ENCODE assay signal across 8 mouse cellular contexts in the genomic region with DNA sequence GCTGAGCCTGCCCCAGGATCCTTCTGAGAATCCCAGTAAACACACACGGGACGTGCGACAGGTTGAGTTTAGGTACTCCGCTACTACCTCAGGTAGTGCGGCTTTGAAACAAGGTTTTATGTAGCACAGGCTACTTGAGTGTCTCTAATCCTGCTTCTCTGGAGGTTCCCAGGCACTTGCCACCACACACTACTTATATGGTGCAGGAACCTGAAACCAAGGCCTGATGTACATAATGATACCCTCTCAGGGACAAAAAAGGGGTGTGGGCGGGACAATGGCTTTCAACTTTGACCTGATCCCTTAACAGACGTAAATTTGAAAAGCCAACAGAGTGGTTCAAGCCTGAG. TPM values are rescaled to one million over a fixed set of nuclear protein-coding genes. Genes with fewer than 3 reads are reported as not detected.
DNase-seq lines count a peak whose midpoint lies in the region; ATAC-seq lines count a peak whose summit lies in the region.

No protein-coding gene starts in this region.

- ATAC-seq in forebrain, embryonic 12.5 days (ENCODE audit: low FRiP score): no peak
- ATAC-seq in liver, embryonic 11.5 days (replicated peaks; ENCODE audit: low FRiP score): peak; percentile 60; the same call in 1 of the 2 replicates
- ATAC-seq in stomach, embryonic 15.5 days (ENCODE audit: insufficient read depth, low FRiP score, low read depth): peak; percentile 62; the same call in 1 of the 2 replicates

- peak; percentile 6 for DNase-seq in retina, adult 2 months (ENCODE audit: low read depth, low spot score)
- no peak for DNase-seq in retina, postnatal 1 day
- no peak for DNase-seq in liver, embryonic 11.5 days (ENCODE audit: low spot score)
- DNase-seq in left cerebral cortex, adult 8-10 months (ENCODE audit: low spot score in 2 of 2): no peak
- DNase-seq in embryo, embryonic 9.5 days (ENCODE audit: extremely low spot score): no peak
- DNase-seq in layer of hippocampus, adult 18-20 months (ENCODE audit: low spot score in 2 of 2): no peak

- WGBS in forebrain, embryonic 12.5 days: 5% methylated on average over 7 of the region's 7 CpGs
- WGBS in liver, embryonic 11.5 days: 10% methylated on average over 7 of the region's 7 CpGs
- WGBS in stomach, embryonic 15.5 days: 4% methylated on average over 7 of the region's 7 CpGs

- H3K4me2 ChIP-seq in forebrain, embryonic 12.5 days: peak overlapping the region; percentile 92
- peak overlapping the region; percentile 99 for H3K4me2 ChIP-seq in liver, embryonic 11.5 days
- peak overlapping the region; percentile 99 for H3K4me2 ChIP-seq in stomach, embryonic 15.5 days

- H3K4me1 ChIP-seq in forebrain, embryonic 12.5 days: no peaks in the 10 kb centered on the region
- no peaks in the 10 kb centered on the region for H3K4me1 ChIP-seq in liver, embryonic 11.5 days (replicated peaks; ENCODE audit: control insufficient read depth, insufficient read depth, low read length)
- no peaks in the 10 kb centered on the region for H3K4me1 ChIP-seq in stomach, embryonic 15.5 days

- H3K4me3 ChIP-seq in forebrain, embryonic 12.5 days (replicated peaks): peak overlapping the region; percentile 65
- peak overlapping the region; percentile 74 for H3K4me3 ChIP-seq in liver, embryonic 11.5 days (ENCODE audit: low read depth, low read length)
- H3K4me3 ChIP-seq in stomach, embryonic 15.5 days (replicated peaks): peak overlapping the region; percentile 70

- no peaks in the 10 kb centered on the region for H3K9me3 ChIP-seq in forebrain, embryonic 12.5 days
- 0 out of 2 replicates have a peak, but pooled peaks cover 2% of the 10 kb centered on the region for H3K9me3 ChIP-seq in liver, embryonic 11.5 days (ENCODE audit: control insufficient read depth, low read length)
- no peaks in the 10 kb centered on the region for H3K9me3 ChIP-seq in stomach, embryonic 15.5 days

- H3K27ac ChIP-seq in forebrain, embryonic 12.5 days: 0 out of 2 replicates have a peak overlapping the region, but pooled peaks have one; percentile 42
- no peak overlapping the region; the same call in 1 of the 2 replicates for H3K27ac ChIP-seq in liver, embryonic 11.5 days (ENCODE audit: low read depth, low read length)
- peak overlapping the region; percentile 68; the same call in 1 of the 2 replicates for H3K27ac ChIP-seq in stomach, embryonic 15.5 days

- no peaks in the 10 kb centered on the region for H3K36me3 ChIP-seq in forebrain, embryonic 12.5 days (replicated peaks)
- no peaks in the 10 kb centered on the region for H3K36me3 ChIP-seq in liver, embryonic 11.5 days (ENCODE audit: control insufficient read depth, insufficient read depth, low read length)
- H3K36me3 ChIP-seq in stomach, embryonic 15.5 days: no peaks in the 10 kb centered on the region

- no peaks in the 10 kb centered on the region for H3K27me3 ChIP-seq in forebrain, embryonic 12.5 days
- 0 out of 2 replicates have a peak, but pooled peaks cover 3% of the 10 kb centered on the region for H3K27me3 ChIP-seq in liver, embryonic 11.5 days (replicated peaks; ENCODE audit: control insufficient read depth, insufficient read depth, low read length)
- no peaks in the 10 kb centered on the region for H3K27me3 ChIP-seq in stomach, embryonic 15.5 days (replicated peaks)

- H3K9ac ChIP-seq in forebrain, embryonic 12.5 days: no peak overlapping the region
- H3K9ac ChIP-seq in liver, embryonic 11.5 days (ENCODE audit: low read depth, low read length): no peak overlapping the region
- H3K9ac ChIP-seq in stomach, embryonic 15.5 days: no peak overlapping the region

RNA-seq across cellular contexts. Expression of gene Kif27, which starts 0.4 kb away (rescaled TPM):
- 1.7 TPM in 2 replicates for polyA plus RNA-seq in forebrain, embryonic 12.5 days (2016; fragmentation: Nextera tagmentation; extraction: Ambion mirVana)
- 0.11 and 0.40 TPM in 2 replicates for polyA plus RNA-seq in liver, embryonic 11.5 days (2014; fragmentation: Nextera tagmentation; extraction: Ambion mirVana)
- polyA plus RNA-seq in stomach, embryonic 15.5 days (2015; fragmentation: Nextera tagmentation; extraction: Ambion mirVana): 0.32 and 0.49 TPM in 2 replicates
- total RNA-seq in left cerebral cortex, adult 8-10 months (2022): 1 to 10 TPM; 4.3 to 6.5 (median 5.6) TPM
- total RNA-seq in layer of hippocampus, adult 18-20 months (2021): 1 to 10 TPM; 3.3 to 3.6 TPM

RNA-seq across cellular contexts. Expression of gene 2210016F16Rik, which starts 25.7 kb away (rescaled TPM):
- 25.3 and 28.4 TPM in 2 replicates for polyA plus RNA-seq in forebrain, embryonic 12.5 days (2016; fragmentation: Nextera tagmentation; extraction: Ambion mirVana)
- polyA plus RNA-seq in liver, embryonic 11.5 days (2014; fragmentation: Nextera tagmentation; extraction: Ambion mirVana): 39.3 and 39.6 TPM in 2 replicates
- polyA plus RNA-seq in stomach, embryonic 15.5 days (2015; fragmentation: Nextera tagmentation; extraction: Ambion mirVana): 34.6 and 35.0 TPM in 2 replicates
- 1 to 10 TPM; 7.4 to 9.1 (median 8.1) TPM for total RNA-seq in left cerebral cortex, adult 8-10 months (2022)
- total RNA-seq in layer of hippocampus, adult 18-20 months (2021): 1 to 10 TPM; 7.8 to 8.3 TPM

RNA-seq across cellular contexts. Expression of gene Rmi1, which starts 42.8 kb away (rescaled TPM):
- 32.3 and 36.1 TPM in 2 replicates for polyA plus RNA-seq in forebrain, embryonic 12.5 days (2016; fragmentation: Nextera tagmentation; extraction: Ambion mirVana)
- 32.6 and 32.9 TPM in 2 replicates for polyA plus RNA-seq in liver, embryonic 11.5 days (2014; fragmentation: Nextera tagmentation; extraction: Ambion mirVana)
- polyA plus RNA-seq in stomach, embryonic 15.5 days (2015; fragmentation: Nextera tagmentation; extraction: Ambion mirVana): 23.8 and 24.3 TPM in 2 replicates
- total RNA-seq in left cerebral cortex, adult 8-10 months (2022): 10 to 100 TPM; 13.0 to 18.3 (median 14.4) TPM
- 10 to 100 TPM; 15.4 to 16.6 TPM for total RNA-seq in layer of hippocampus, adult 18-20 months (2021)

RNA-seq across cellular contexts. Expression of gene Hnrnpk, which starts 43.9 kb away (rescaled TPM):
- 2,341 and 2,520 TPM in 2 replicates for polyA plus RNA-seq in forebrain, embryonic 12.5 days (2016; fragmentation: Nextera tagmentation; extraction: Ambion mirVana)
- 1,515 and 1,628 TPM in 2 replicates for polyA plus RNA-seq in liver, embryonic 11.5 days (2014; fragmentation: Nextera tagmentation; extraction: Ambion mirVana)
- 1,284 and 1,390 TPM in 2 replicates for polyA plus RNA-seq in stomach, embryonic 15.5 days (2015; fragmentation: Nextera tagmentation; extraction: Ambion mirVana)
- 100 to 1,000 TPM; 632 to 772 (median 717) TPM for total RNA-seq in left cerebral cortex, adult 8-10 months (2022)
- total RNA-seq in layer of hippocampus, adult 18-20 months (2021): 100 to 1,000 TPM; 658 to 684 TPM
